Mouse (Mus musculus) midbrain, embryonic 12.5 days (tissue): ENCODE measurements around the gene Zfp280d. TPM values are rescaled to one million over a fixed set of nuclear protein-coding genes. Genes with fewer than 3 reads are reported as not detected.

Experiments used
- ATAC-seq: fragments of 200-750 bp; cut with Nextera tagmentation; 2 replicates; pipeline ENCODE4 v1.8.0; 2017; ENCODE audit warnings: low read depth, moderate TSS enrichment, moderate library complexity; ENCODE audit not compliant: low FRiP score
- H3K27ac ChIP-seq: fragments of 300-500 bp; sonication (generic); replicated peaks from 2 replicates; pipeline ENCODE4 v1.5.1; 2016; ENCODE audit warnings: mild to moderate bottlenecking
- H3K27me3 ChIP-seq: fragments of 300-500 bp; sonication (generic); 2 replicates; pipeline ENCODE4 v1.6.1; 2016; ENCODE audit warnings: mild to moderate bottlenecking
- H3K36me3 ChIP-seq: fragments of 300-500 bp; sonication (generic); 2 replicates; pipeline ENCODE4 v1.6.1; 2016
- H3K4me1 ChIP-seq: fragments of 300-500 bp; sonication (generic); 2 replicates; pipeline ENCODE4 v1.6.1; 2016
- H3K4me2 ChIP-seq: fragments of 300-500 bp; sonication (generic); replicated peaks from 2 replicates; pipeline ENCODE4 v1.6.1; 2016; ENCODE audit warnings: mild to moderate bottlenecking, moderate library complexity
- H3K4me3 ChIP-seq: fragments of 300-500 bp; sonication (generic); 2 replicates; pipeline ENCODE4 v1.5.1; 2016; ENCODE audit warnings: mild to moderate bottlenecking
- H3K9ac ChIP-seq: fragments of 300-500 bp; sonication (generic); replicated peaks from 2 replicates; pipeline ENCODE4 v1.6.1; 2016; ENCODE audit warnings: mild to moderate bottlenecking, moderate library complexity
- H3K9me3 ChIP-seq: fragments of 300-500 bp; sonication (generic); 2 replicates; pipeline ENCODE4 v1.6.1; 2016; ENCODE audit warnings: mild to moderate bottlenecking
- WGBS: fragments of 180-500 bp; shearing (Covaris S2); methylation state at CpG from one replicate; pipeline ENCODE4 v1.1.7; 2016; 5-methylcytosine and 5-hydroxymethylcytosine counted together
- polyA plus RNA-seq: library from polyadenylated mRNA; unstranded; fragments of >200 nt; fragmentation: Nextera tagmentation; extraction: Ambion mirVana; gene quantifications from 2 replicates; pipeline ENCODE4 v1.2.1, GENCODE M21; 2016

Zfp280d gene
- 63.8 and 64.8 TPM in 2 replicates for polyA plus RNA-seq

GRCm38 (mm10) chr9:72274677-72275076 is at the start of gene Zfp280d:
Gene Zfp280d, plus strand, starts transcription at chr9:72274860.
- peak within 1 kb of the TSS; percentile 92 for H3K9ac ChIP-seq
- H3K27ac ChIP-seq, result peak within 1 kb of the TSS; percentile 99
- peaks cover 3% of the 10 kb centered on the region; the same call in 1 of the 2 replicates for H3K27me3 ChIP-seq
- no peaks in the 10 kb centered on the region for H3K36me3 ChIP-seq
- WGBS, result under 1% methylated on average over 44 of the region's 57 CpGs
- H3K9me3 ChIP-seq, result peaks cover 6% of the 10 kb centered on the region; the same call in 1 of the 2 replicates
- peak within 1 kb of the TSS; percentile 72 for H3K4me3 ChIP-seq
- peaks cover 10% of the 10 kb centered on the region for H3K4me1 ChIP-seq
- peak; percentile 98 for ATAC-seq
- peak within 1 kb of the TSS; percentile 69 for H3K4me2 ChIP-seq

- Histone ChIP-seq H3K4me3 (no peak overlapping the region), H3K27ac (no peak overlapping the region), H3K9ac (no peak overlapping the region), H3K4me1 (no peaks in the 10 kb centered on the region), H3K4me2 (no peak overlapping the region), H3K36me3 (no peaks in the 10 kb centered on the region), H3K9me3 (peaks cover 6% of the 10 kb centered on the region; the same call in 1 of the 2 replicates), H3K27me3 (no peaks in the 10 kb centered on the region)
- 82% methylated on average over 6 of the region's 6 CpGs for WGBS
- ATAC-seq, result no peak
Observed at GRCm38 (mm10) chr9:72226536-72226935, 48.1 kb upstream of the Zfp280d start.

- no peak overlapping the region for H3K9ac ChIP-seq
- H3K27me3 ChIP-seq, result no peaks in the 10 kb centered on the region
- H3K4me3 ChIP-seq, result no peak overlapping the region
- no peak overlapping the region for H3K4me2 ChIP-seq
- H3K4me1 ChIP-seq, result no peaks in the 10 kb centered on the region
- 92% methylated on average over 1 of the region's 1 CpGs for WGBS
- ATAC-seq, result no peak
- no peaks in the 10 kb centered on the region for H3K36me3 ChIP-seq
- no peak overlapping the region for H3K27ac ChIP-seq
- H3K9me3 ChIP-seq, result peaks cover 4% of the 10 kb centered on the region; the same call in 1 of the 2 replicates
Observed at GRCm38 (mm10) chr9:72252656-72253055, 22.0 kb upstream of the Zfp280d start.

GRCm38 (mm10) chr9:72255227-72255626 is 19.4 kb upstream of the Zfp280d start:
- no peak for ATAC-seq
- Histone ChIP-seq H3K27ac (no peak overlapping the region), H3K4me1 (no peaks in the 10 kb centered on the region), H3K4me3 (no peak overlapping the region), H3K36me3 (no peaks in the 10 kb centered on the region), H3K9me3 (no peaks in the 10 kb centered on the region), H3K9ac (no peak overlapping the region), H3K4me2 (no peak overlapping the region), H3K27me3 (no peaks in the 10 kb centered on the region)
- 55% methylated on average over 1 of the region's 1 CpGs for WGBS

- Histone ChIP-seq H3K4me2 (no peak overlapping the region), H3K4me1 (no peaks in the 10 kb centered on the region), H3K9ac (no peak overlapping the region), H3K27me3 (no peaks in the 10 kb centered on the region), H3K27ac (no peak overlapping the region), H3K9me3 (no peaks in the 10 kb centered on the region), H3K36me3 (no peaks in the 10 kb centered on the region), H3K4me3 (no peak overlapping the region)
- WGBS, result 96% methylated on average over 3 of the region's 3 CpGs
- no peak for ATAC-seq
Observed at GRCm38 (mm10) chr9:72256646-72257045, 18.0 kb upstream of the Zfp280d start.

- H3K9me3 ChIP-seq, result no peaks in the 10 kb centered on the region
- no peak overlapping the region for H3K4me2 ChIP-seq
- H3K4me1 ChIP-seq, result no peaks in the 10 kb centered on the region
- H3K4me3 ChIP-seq, result no peak overlapping the region
- no peak for ATAC-seq
- no peak overlapping the region for H3K27ac ChIP-seq
- WGBS, result 32% methylated on average over 6 of the region's 7 CpGs
- no peaks in the 10 kb centered on the region for H3K36me3 ChIP-seq
- H3K9ac ChIP-seq, result no peak overlapping the region
- H3K27me3 ChIP-seq, result no peaks in the 10 kb centered on the region
Observed at GRCm38 (mm10) chr9:72260337-72260736, 14.3 kb upstream of the Zfp280d start.

GRCm38 (mm10) chr9:72264859-72265258 is 9.8 kb upstream of the Zfp280d start:
- Histone ChIP-seq H3K9me3 (0 out of 2 replicates have a peak, but pooled peaks cover 8% of the 10 kb centered on the region), H3K4me2 (no peak overlapping the region), H3K27ac (no peak overlapping the region), H3K4me3 (no peak overlapping the region), H3K4me1 (no peaks in the 10 kb centered on the region), H3K9ac (no peak overlapping the region), H3K36me3 (no peaks in the 10 kb centered on the region), H3K27me3 (no peaks in the 10 kb centered on the region)
- whole genome bisulfite sequencing, result 79% methylated on average over 3 of the region's 3 CpGs
- ATAC-seq, result no peak

GRCm38 (mm10) chr9:72270146-72270545 is 4.5 kb upstream of the Zfp280d start:
- Histone ChIP-seq H3K27ac (no peak overlapping the region), H3K36me3 (no peaks in the 10 kb centered on the region), H3K4me3 (no peak overlapping the region), H3K9ac (no peak overlapping the region), H3K27me3 (peaks cover 3% of the 10 kb centered on the region; the same call in 1 of the 2 replicates), H3K4me2 (no peak overlapping the region), H3K4me1 (no peaks in the 10 kb centered on the region), H3K9me3 (peaks cover 14% of the 10 kb centered on the region; the same call in 1 of the 2 replicates)
- WGBS, result 95% methylated on average over 1 of the region's 1 CpGs
- ATAC-seq, result no peak

- Histone ChIP-seq H3K27ac (no peak overlapping the region), H3K9me3 (peaks cover 8% of the 10 kb centered on the region; the same call in 1 of the 2 replicates), H3K36me3 (no peaks in the 10 kb centered on the region), H3K4me2 (0 out of 2 replicates have a peak overlapping the region, but pooled peaks have one; percentile 69), H3K27me3 (peaks cover 3% of the 10 kb centered on the region; the same call in 1 of the 2 replicates), H3K9ac (no peak overlapping the region), H3K4me1 (peaks cover 10% of the 10 kb centered on the region), H3K4me3 (no peak overlapping the region)
- WGBS, result 81% methylated on average over 7 of the region's 7 CpGs
- no peak for ATAC-seq
Observed at GRCm38 (mm10) chr9:72273646-72274410, 832 bp upstream of the Zfp280d start.

- peak overlapping the region; percentile 69 for H3K4me2 ChIP-seq
- no peaks in the 10 kb centered on the region for H3K36me3 ChIP-seq
- H3K4me1 ChIP-seq, result peaks cover 10% of the 10 kb centered on the region
- H3K9ac ChIP-seq, result peak overlapping the region; percentile 92
- H3K9me3 ChIP-seq, result peaks cover 6% of the 10 kb centered on the region; the same call in 1 of the 2 replicates
- peak overlapping the region; percentile 72 for H3K4me3 ChIP-seq
- ATAC-seq, result peak; percentile 93
- H3K27ac ChIP-seq, result peak overlapping the region; percentile 99
- 2% methylated on average over 51 of the region's 70 CpGs for WGBS
- peaks cover 3% of the 10 kb centered on the region; the same call in 1 of the 2 replicates for H3K27me3 ChIP-seq
Observed at GRCm38 (mm10) chr9:72275101-72275978, 680 bp downstream of the Zfp280d start.

- H3K27ac ChIP-seq, result peak overlapping the region; percentile 99
- peaks cover 10% of the 10 kb centered on the region for H3K4me1 ChIP-seq
- 56% methylated on average over 8 of the region's 8 CpGs for WGBS
- H3K4me2 ChIP-seq, result peak overlapping the region; percentile 69
- peak overlapping the region; percentile 72 for H3K4me3 ChIP-seq
- H3K9ac ChIP-seq, result peak overlapping the region; percentile 92
- peaks cover 3% of the 10 kb centered on the region; the same call in 1 of the 2 replicates for H3K27me3 ChIP-seq
- ATAC-seq, result no peak
- H3K36me3 ChIP-seq, result no peaks in the 10 kb centered on the region
- peaks cover 6% of the 10 kb centered on the region; the same call in 1 of the 2 replicates for H3K9me3 ChIP-seq
Observed at GRCm38 (mm10) chr9:72275979-72276500, 1.4 kb downstream of the Zfp280d start.
